Mouse (Mus musculus) stomach, postnatal 0 days (tissue): ENCODE measurements around the gene Rnf141.

ENCODE experiments used
- CTCF ChIP-seq: IDR thresholded peaks from 2 replicates; pipeline ENCODE4 v1.5.1; 2016; ENCODE audit warnings: antibody characterized with exemption, low read depth, mild to moderate bottlenecking, moderate library complexity
- EP300 ChIP-seq: optimal IDR thresholded peaks from 2 replicates; pipeline ENCODE3; 2016; ENCODE audit warnings: antibody characterized with exemption

DNA sequence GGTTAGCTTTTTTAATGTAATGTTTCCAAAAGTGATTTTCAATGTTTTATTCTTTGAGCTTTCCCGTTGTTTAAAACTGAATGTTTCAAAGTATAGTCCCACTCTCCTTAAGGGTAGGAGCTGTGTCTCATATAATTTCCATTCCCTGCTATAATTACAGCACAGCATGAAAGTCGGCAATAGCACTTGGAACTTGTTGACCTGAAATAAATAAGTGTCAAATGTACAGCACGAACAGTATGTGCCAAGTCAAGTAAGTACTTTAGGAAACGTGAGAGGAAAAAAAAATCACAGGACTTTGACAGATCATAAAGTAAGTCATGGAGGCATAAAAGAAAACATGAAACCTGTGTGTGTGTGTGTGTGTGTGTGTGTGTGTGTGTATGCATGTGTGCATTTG lies 22.2 kb downstream of the Rnf141 start:
- TF ChIP-seq CTCF (no peak), EP300 (no peak)
